Mouse (Mus musculus): Measurements from ENCODE around the gene Vmn1r2. TPM values are rescaled to one million over a fixed set of nuclear protein-coding genes. Genes with fewer than 3 reads are reported as not detected.

Vmn1r2 gene
- total RNA-seq (2023), result not detected

DNA sequence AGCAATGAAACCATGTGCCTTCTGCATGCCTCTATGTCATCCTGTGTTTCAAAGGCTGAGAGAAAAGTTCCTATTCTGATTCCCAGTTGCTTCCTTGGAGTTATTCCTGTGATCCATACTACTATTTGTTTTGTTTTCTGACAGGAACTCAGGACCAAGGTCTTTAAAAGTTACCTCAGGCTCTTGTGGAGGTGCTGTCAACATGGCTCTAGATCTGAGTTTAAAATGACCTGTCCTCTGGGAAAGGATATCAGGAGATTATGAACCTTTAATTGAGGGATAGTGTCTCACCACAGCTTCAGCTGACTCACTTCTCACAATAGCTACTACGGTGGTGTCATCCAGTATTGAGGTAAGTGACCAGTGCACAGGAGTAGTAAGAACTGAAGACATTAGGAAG is at the start of gene Vmn1r2:
Gene Vmn1r2, plus strand, starts transcription at position 301 of the 400 bp plus-strand sequence.

GRCm38 (mm10) chr4:3185258-3185657 is 18.1 kb downstream of the Vmn1r2 start, which contains the start of gene Vmn1r3:
Vmn1r3 (minus strand) TSS chr4:3185358.

Other genes with a start within 250 kb of the Vmn1r2 start
- gene Vmn1r3, start 18.0 kb downstream of the Vmn1r2 start, total RNA-seq (2023), result not detected